Mouse (Mus musculus) frontal cortex, postnatal 25 days (tissue): Measurements from ENCODE around the gene Ptprn.

Experiments
- DNase-seq, 2 experiments: peaks; one replicate each; pipeline ENCODE4 v3.0.0; 2022; ENCODE audit warnings: low spot score in 2 of 2

The Ptprn gene

DNA sequence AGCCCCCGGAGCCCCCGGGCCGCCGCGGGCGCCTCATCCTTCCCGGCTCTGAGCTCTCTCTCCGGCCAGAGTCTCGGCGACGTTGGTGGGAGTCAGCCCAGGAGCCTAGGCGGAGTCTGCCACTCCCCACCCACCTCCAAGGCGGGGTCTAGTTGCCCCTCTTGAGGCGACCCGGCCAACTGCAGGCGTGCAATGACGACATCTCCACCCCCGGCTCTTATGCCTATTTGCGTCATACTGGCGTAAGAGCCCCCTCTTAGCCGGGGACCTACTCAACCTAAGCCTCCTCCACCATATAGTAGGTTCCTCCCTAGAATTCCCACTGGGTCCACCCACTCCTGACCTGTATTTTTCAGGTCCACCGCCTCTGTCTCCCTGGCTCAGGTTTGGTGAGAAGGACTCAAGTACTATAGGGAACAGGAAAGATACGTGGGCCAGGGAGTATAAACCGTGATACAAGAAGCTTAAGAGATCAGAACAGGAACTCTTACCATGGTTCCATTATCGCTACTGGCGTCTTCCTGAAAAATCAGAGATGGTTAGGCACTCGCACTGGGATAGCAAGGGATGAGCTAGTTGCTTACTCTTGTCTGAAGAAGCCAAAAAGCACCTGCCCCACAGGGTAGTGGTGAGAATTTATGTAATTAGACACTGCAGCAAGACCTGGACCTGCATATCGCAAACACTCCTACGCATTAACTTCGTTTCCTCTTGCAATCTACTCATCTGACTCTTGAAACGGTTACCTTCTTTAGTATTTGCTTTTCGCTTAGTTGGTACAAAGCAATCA is at the start of gene Ptprn:
Ptprn (minus strand) TSS at position 412 of the 790 bp plus-strand sequence.
- DNase-seq: peak in 1 of 2 experiments; percentile 72

DNA sequence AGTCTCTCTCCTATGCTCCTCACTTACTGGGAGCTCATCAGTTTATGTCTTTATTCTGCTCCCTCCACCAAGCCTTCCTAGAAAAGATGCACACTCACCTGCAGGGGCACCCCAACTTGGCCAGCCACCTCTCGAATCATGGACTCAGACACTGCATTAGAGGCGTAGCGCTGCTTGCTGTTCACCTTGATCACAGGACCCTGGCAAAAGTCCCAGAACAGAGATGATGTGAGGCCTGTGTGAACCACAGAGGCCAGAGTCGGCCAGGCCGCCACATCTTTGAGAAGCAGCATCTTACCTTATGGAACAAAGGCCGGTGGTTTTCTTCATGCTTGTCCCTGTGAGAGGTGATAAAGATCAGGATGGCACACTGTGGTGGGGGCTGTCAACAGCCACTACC is 47.4 kb upstream of the Ptprn start:
- no peak for DNase-seq

DNA sequence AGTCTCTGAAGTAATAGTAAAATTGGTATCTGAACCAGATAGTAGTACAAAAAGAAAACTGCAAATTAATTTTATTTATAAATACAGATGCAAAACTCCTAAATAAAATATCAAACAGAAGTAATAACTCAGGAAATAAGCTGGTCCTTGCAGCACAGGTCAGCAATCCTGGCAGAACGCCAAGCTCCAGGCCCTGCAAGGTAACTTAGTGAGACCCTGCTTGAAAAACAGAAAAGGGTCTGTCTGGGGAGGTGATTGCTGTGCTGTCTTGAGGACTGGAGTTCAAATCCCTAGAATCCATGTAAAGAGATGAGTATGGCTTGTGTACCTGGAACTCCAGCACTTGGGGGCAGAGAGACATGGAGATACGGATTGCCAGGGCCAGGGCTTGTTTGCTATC is 40.4 kb upstream of the Ptprn start:
- DNase-seq: no peak

DNA sequence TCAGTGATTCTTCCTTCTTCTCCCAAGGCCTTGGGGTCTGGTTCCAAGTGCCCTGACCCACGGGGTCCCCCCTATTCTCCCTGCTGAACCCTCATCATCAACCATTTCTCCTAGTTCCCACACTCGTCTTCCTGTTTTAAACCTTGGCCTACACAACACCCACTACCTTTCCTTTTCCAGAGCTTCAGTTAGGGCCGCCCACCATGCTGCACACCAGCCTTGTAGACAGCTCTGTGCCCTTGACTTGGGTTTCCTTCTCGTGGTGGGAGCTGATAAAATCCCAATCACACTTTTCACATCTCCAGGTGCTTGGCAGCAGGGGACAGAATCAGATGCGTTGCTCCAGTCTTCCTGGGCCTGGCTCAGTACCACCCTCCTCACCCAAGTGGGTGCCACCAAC is 30.0 kb upstream of the Ptprn start:
- DNase-seq: no peak

- no peak for DNase-seq
Observed at GRCm38 (mm10) chr1:75293331-75293701, 29.0 kb upstream of the Ptprn start.

- no peak for DNase-seq
Observed at GRCm38 (mm10) chr1:75292476-75293330, 28.4 kb upstream of the Ptprn start.

GRCm38 (mm10) chr1:75291321-75291720 is 27.0 kb upstream of the Ptprn start:
- DNase-seq: no peak

- peak in 1 of 2 experiments; percentile 46 for DNase-seq
Observed at GRCm38 (mm10) chr1:75290582-75290981, 26.3 kb upstream of the Ptprn start.

GRCm38 (mm10) chr1:75289888-75290431 is 25.7 kb upstream of the Ptprn start:
- DNase-seq: no peak

GRCm38 (mm10) chr1:75289376-75289775 is 25.1 kb upstream of the Ptprn start:
- no peak for DNase-seq

GRCm38 (mm10) chr1:75284911-75285310 is 20.6 kb upstream of the Ptprn start:
- no peak for DNase-seq

DNA sequence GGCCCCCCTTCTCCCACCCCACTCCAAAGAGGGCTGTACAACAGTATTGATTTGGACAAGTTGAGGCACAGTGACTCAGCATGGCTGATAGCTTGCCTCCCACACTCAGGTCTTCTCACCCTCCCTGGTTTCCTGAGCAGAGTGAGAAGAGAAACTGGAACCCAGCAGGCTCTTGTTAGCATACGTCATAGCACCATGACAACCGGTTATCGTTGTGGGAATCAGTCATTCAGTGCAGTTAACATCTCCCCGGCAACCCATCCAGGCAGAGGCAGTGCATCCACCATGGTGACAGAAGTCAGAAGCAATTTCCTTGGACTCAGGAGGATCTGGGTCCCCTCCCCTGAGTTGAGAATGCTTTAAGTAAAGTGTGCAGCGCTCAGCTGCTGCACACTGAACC is 18.7 kb upstream of the Ptprn start:
- DNase-seq: no peak

GRCm38 (mm10) chr1:75278228-75278627 is 13.9 kb upstream of the Ptprn start, which contains the start of gene Resp18:
TSS of gene Resp18 (minus strand) at chr1:75278415.
- no peak for DNase-seq

- DNase-seq: no peak
Observed at GRCm38 (mm10) chr1:75277195-75278188, 13.2 kb upstream of the Ptprn start.

DNA sequence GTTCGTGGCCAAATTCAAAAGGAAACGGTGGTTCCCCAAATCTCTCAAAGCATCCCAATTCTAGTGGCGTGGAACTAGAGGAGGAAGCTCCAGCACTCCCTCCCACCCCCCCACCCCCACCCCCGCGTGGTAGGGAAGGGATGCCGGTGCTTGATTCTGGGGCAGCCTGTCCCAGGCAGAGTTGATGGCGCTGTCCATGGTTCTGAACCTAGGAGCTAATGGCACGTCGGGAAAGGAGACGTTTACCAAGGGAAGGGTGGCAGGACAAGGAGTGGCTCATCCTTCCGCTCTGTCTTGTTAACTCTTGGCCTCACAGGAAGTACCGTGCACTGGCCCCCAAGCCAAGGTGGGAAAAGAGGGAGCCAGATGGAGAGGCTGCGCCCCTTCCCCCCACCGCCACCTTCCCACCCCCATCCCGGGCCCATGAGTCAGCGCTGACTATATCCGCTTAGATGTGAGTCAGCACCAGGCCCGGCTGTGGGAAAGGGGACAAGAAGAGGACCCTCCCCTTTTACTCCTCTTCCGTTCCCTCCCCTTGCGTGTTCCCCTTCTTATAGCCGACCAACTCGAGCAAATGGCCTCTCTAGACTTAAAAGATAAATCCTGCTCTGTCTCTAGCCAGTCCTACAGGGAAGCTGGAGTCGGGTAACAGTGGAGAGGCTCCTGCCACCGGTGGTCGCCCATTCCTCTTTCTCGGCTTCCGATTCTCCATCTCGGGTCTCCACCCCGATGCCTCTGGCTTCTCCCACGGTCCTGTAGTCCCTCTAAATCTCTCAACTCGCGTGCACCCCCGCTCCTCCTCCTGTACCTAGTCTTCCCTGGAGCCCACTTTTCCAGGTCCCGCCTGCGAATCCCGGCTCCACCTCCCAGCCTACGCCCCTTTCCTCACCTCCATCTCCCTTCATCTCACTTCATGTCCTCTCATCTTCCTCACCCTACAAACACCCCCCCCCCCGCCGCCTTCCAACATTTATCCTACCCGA is 1.0 kb downstream of the Ptprn start:
- peak in 1 of 2 experiments; percentile 55 for DNase-seq

DNA sequence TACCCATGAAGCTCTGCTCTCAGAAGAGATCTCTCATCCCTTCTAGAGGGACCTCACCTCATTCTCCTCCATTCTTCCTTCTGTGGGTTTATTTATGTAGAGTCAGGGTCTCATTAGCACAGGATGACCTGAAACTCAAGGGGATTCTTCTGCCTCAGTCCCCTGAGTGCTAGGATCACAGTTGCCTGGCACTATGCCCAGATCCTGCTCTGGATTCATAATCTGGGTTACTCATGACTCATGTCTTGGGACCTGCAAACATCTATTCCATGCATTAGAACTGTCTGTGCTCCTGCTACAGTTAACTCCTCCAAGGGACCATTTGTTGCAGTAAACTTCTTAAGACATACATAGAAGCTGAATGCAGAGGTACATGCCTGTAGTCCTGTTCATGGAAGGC is 3.0 kb downstream of the Ptprn start:
- DNase-seq: no peak

DNA sequence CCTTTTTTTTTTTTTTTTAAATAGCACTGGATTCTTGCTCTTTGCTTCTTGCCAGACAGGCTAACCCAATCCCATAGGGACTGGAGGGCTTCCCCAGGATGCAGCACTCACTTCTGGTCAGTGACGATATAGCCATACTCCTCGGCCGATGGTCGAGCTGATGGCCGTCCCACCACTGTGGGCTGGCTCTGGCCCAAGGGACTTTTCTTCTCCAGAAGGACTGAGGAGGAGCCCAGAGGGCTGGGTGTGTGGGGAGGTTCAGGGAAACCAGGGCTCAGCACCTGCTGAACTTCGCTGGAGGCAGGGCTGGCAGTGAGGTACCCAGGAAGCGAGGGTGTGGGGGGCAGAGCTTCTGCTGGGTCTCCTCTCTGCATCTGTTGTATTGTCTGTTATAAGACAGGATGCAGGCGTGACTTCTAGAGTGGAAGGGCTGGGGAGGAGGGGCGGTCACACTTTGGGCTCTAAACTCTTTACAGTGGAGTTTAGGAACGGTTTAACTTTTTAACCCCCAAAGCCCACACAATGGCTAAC is 8.7 kb downstream of the Ptprn start:
- DNase-seq: no peak

GRCm38 (mm10) chr1:75254625-75255013 is 9.7 kb downstream of the Ptprn start:
- no peak for DNase-seq

- DNase-seq: peak; percentile 81 to 87
Observed at GRCm38 (mm10) chr1:75253849-75254624, 10.3 kb downstream of the Ptprn start.
